Mouse (Mus musculus): ENCODE results near the gene Eif4e2. TPM values are rescaled to one million over a fixed set of nuclear protein-coding genes. Genes with fewer than 3 reads are reported as not detected.

Gene Eif4e2
- polyA plus RNA-seq, 1 experiment from 2014 or later = 118 TPM

GRCm38 (mm10) chr1:87174006-87174955, 39.4 kb upstream of the Eif4e2 start:
- no peak overlapping the region for H3K4me2 ChIP-seq (replicated peaks; ENCODE audit: low read depth, low read length)
- H3K36me3 ChIP-seq (ENCODE audit: insufficient read depth, low read length) = no peaks in the 10 kb centered on the region
- H3K27me3 ChIP-seq (replicated peaks; ENCODE audit: insufficient read depth, low read length) = peaks cover 13% of the 10 kb centered on the region
- no peaks in the 10 kb centered on the region for H3K9me3 ChIP-seq (ENCODE audit: low read length)
- ATAC-seq (peak; percentile 60), DNase-seq (ENCODE audit: low spot score) (peak; percentile 72)
- no peak overlapping the region for H3K9ac ChIP-seq (replicated peaks; ENCODE audit: low read depth)
- no peak overlapping the region for H3K27ac ChIP-seq (ENCODE audit: low read length)
- no peak overlapping the region for H3K4me3 ChIP-seq (ENCODE audit: low read depth, low read length)
- no peaks in the 10 kb centered on the region for H3K4me1 ChIP-seq (ENCODE audit: insufficient read depth, low read depth, low read length)
- 25% methylated on average over 28 of the region's 28 CpGs for WGBS
- TF ChIP-seq EP300 (IDR thresholded peaks at IDR 0.05) (no peak), CTCF (IDR thresholded peaks at IDR 0.05) (peak; percentile 80)

- Histone ChIP-seq H3K4me1 (ENCODE audit: insufficient read depth, low read depth, low read length) (no peaks in the 10 kb centered on the region), H3K36me3 (ENCODE audit: insufficient read depth, low read length) (no peaks in the 10 kb centered on the region), H3K4me2 (replicated peaks; ENCODE audit: low read depth, low read length) (no peak overlapping the region), H3K9ac (replicated peaks; ENCODE audit: low read depth) (no peak overlapping the region), H3K9me3 (ENCODE audit: low read length) (no peaks in the 10 kb centered on the region), H3K27me3 (replicated peaks; ENCODE audit: insufficient read depth, low read length) (peaks cover 9% of the 10 kb centered on the region; the same call in 1 of the 2 replicates), H3K4me3 (ENCODE audit: low read depth, low read length) (no peak overlapping the region), H3K27ac (ENCODE audit: low read length) (no peak overlapping the region)
- ATAC-seq (peak; percentile 66), DNase-seq (ENCODE audit: low spot score) (peak; percentile 83)
- peak; percentile 71 for TF ChIP-seq CTCF (IDR thresholded peaks at IDR 0.05)
- TF ChIP-seq EP300 (IDR thresholded peaks at IDR 0.05) = no peak
- 16% methylated on average over 11 of the region's 11 CpGs for WGBS
Observed at GRCm38 (mm10) chr1:87175852-87176292, 37.8 kb upstream of the Eif4e2 start.

- ATAC-seq = peak; percentile 25; the same call in 1 of the 2 replicates
- H3K9me3 ChIP-seq (ENCODE audit: low read length) = no peaks in the 10 kb centered on the region
- H3K4me2 ChIP-seq (replicated peaks; ENCODE audit: low read depth, low read length) = no peak overlapping the region
- H3K9ac ChIP-seq (replicated peaks; ENCODE audit: low read depth) = no peak overlapping the region
- WGBS = 26% methylated on average over 5 of the region's 5 CpGs
- no peak for TF ChIP-seq CTCF (IDR thresholded peaks at IDR 0.05)
- TF ChIP-seq EP300 (IDR thresholded peaks at IDR 0.05) = no peak
- peaks cover 28% of the 10 kb centered on the region for H3K27me3 ChIP-seq (replicated peaks; ENCODE audit: insufficient read depth, low read length)
- peaks cover 2% of the 10 kb centered on the region; the same call in 1 of the 2 replicates for H3K4me1 ChIP-seq (ENCODE audit: insufficient read depth, low read depth, low read length)
- H3K27ac ChIP-seq (ENCODE audit: low read length) = no peak overlapping the region
- no peak overlapping the region for H3K4me3 ChIP-seq (ENCODE audit: low read depth, low read length)
- DNase-seq (ENCODE audit: low spot score) = no peak
- H3K36me3 ChIP-seq (ENCODE audit: insufficient read depth, low read length) = no peaks in the 10 kb centered on the region
Observed at GRCm38 (mm10) chr1:87180896-87181295, 32.8 kb upstream of the Eif4e2 start.

- ATAC-seq = no peak
Observed at GRCm38 (mm10) chr1:87183013-87183412, 30.7 kb upstream of the Eif4e2 start, which contains the start of gene Prss56. Prss56 (plus strand) TSS chr1:87183313.

GRCm38 (mm10) chr1:87183998-87184750, 29.5 kb upstream of the Eif4e2 start:
- H3K4me2 ChIP-seq (replicated peaks; ENCODE audit: low read depth, low read length) = no peak overlapping the region
- no peak overlapping the region for H3K4me3 ChIP-seq (ENCODE audit: low read depth, low read length)
- DNase-seq (ENCODE audit: low spot score) = no peak
- H3K27ac ChIP-seq (ENCODE audit: low read length) = no peak overlapping the region
- no peak for TF ChIP-seq EP300 (IDR thresholded peaks at IDR 0.05)
- ATAC-seq = no peak
- WGBS = 28% methylated on average over 15 of the region's 15 CpGs
- no peaks in the 10 kb centered on the region for H3K36me3 ChIP-seq (ENCODE audit: insufficient read depth, low read length)
- H3K27me3 ChIP-seq (replicated peaks; ENCODE audit: insufficient read depth, low read length) = peaks cover 39% of the 10 kb centered on the region
- H3K9ac ChIP-seq (replicated peaks; ENCODE audit: low read depth) = no peak overlapping the region
- no peaks in the 10 kb centered on the region for H3K9me3 ChIP-seq (ENCODE audit: low read length)
- H3K4me1 ChIP-seq (ENCODE audit: insufficient read depth, low read depth, low read length) = peaks cover 2% of the 10 kb centered on the region; the same call in 1 of the 2 replicates

More at GRCm38 (mm10) chr1:87183013-87183412, 30.7 kb upstream of the Eif4e2 start, which contains the start of gene Prss56:
- no peak within 1 kb of the TSS for H3K4me2 ChIP-seq (replicated peaks; ENCODE audit: low read depth, low read length)
- DNase-seq (ENCODE audit: low spot score) = no peak
- no peaks in the 10 kb centered on the region for H3K36me3 ChIP-seq (ENCODE audit: insufficient read depth, low read length)
- no peaks in the 10 kb centered on the region for H3K9me3 ChIP-seq (ENCODE audit: low read length)
- H3K9ac ChIP-seq (replicated peaks; ENCODE audit: low read depth) = no peak within 1 kb of the TSS
- TF ChIP-seq CTCF (IDR thresholded peaks at IDR 0.05) = no peak
- no peak for TF ChIP-seq EP300 (IDR thresholded peaks at IDR 0.05)
- H3K27ac ChIP-seq (ENCODE audit: low read length) = no peak within 1 kb of the TSS
- H3K4me1 ChIP-seq (ENCODE audit: insufficient read depth, low read depth, low read length) = peaks cover 2% of the 10 kb centered on the region; the same call in 1 of the 2 replicates
- H3K4me3 ChIP-seq (ENCODE audit: low read depth, low read length) = no peak within 1 kb of the TSS
- H3K27me3 ChIP-seq (replicated peaks; ENCODE audit: insufficient read depth, low read length) = peaks cover 39% of the 10 kb centered on the region
- WGBS = 52% methylated on average over 9 of the region's 9 CpGs

GRCm38 (mm10) chr1:87184751-87185139, 29.0 kb upstream of the Eif4e2 start:
- peak; percentile 69 for DNase-seq (ENCODE audit: low spot score)
- H3K9me3 ChIP-seq (ENCODE audit: low read length) = no peaks in the 10 kb centered on the region
- no peaks in the 10 kb centered on the region for H3K36me3 ChIP-seq (ENCODE audit: insufficient read depth, low read length)
- H3K4me1 ChIP-seq (ENCODE audit: insufficient read depth, low read depth, low read length) = peaks cover 2% of the 10 kb centered on the region; the same call in 1 of the 2 replicates
- no peak for TF ChIP-seq EP300 (IDR thresholded peaks at IDR 0.05)
- TF ChIP-seq CTCF (IDR thresholded peaks at IDR 0.05) = peak; percentile 76
- no peak overlapping the region for H3K4me2 ChIP-seq (replicated peaks; ENCODE audit: low read depth, low read length)
- peaks cover 39% of the 10 kb centered on the region for H3K27me3 ChIP-seq (replicated peaks; ENCODE audit: insufficient read depth, low read length)
- no peak overlapping the region for H3K27ac ChIP-seq (ENCODE audit: low read length)
- H3K4me3 ChIP-seq (ENCODE audit: low read depth, low read length) = no peak overlapping the region
- no peak overlapping the region for H3K9ac ChIP-seq (replicated peaks; ENCODE audit: low read depth)
- peak; percentile 60 for ATAC-seq
- 8% methylated on average over 20 of the region's 20 CpGs for WGBS
